Mouse (Mus musculus) spleen, postnatal 36 days (tissue): ENCODE results near the gene Btg2.
A peak's percentile ranks its signal among the peaks of the same experiment; 100 is the strongest.

Source experiments
- DNase-seq, 2 experiments: peaks; one replicate each; pipeline ENCODE4 v3.0.0; 2022; ENCODE audit warnings: low spot score in 2 of 2, mixed read lengths in 1 of 2

The Btg2 gene

GRCm38 (mm10) chr1:134059739-134060695 is 18.9 kb downstream of the Btg2 start:
- DNase-seq = peak; percentile 69 to 78

GRCm38 (mm10) chr1:134058870-134059269 is 20.1 kb downstream of the Btg2 start:
- DNase-seq = no peak

- DNase-seq = no peak
Observed at GRCm38 (mm10) chr1:134057736-134058135, 21.2 kb downstream of the Btg2 start.

- DNase-seq = no peak
Observed at GRCm38 (mm10) chr1:134056285-134056684, 22.6 kb downstream of the Btg2 start.

GRCm38 (mm10) chr1:134055666-134056245 is 23.2 kb downstream of the Btg2 start:
- no peak for DNase-seq

GRCm38 (mm10) chr1:134055058-134055457 is 23.9 kb downstream of the Btg2 start:
- DNase-seq = no peak

GRCm38 (mm10) chr1:134053207-134053606 is 25.7 kb downstream of the Btg2 start:
- peak; percentile 74 to 84 for DNase-seq

- DNase-seq = no peak
Observed at GRCm38 (mm10) chr1:134049542-134049941, 29.4 kb downstream of the Btg2 start.

- peak; percentile 43 to 63 for DNase-seq
Observed at GRCm38 (mm10) chr1:134048759-134049158, 30.2 kb downstream of the Btg2 start.

GRCm38 (mm10) chr1:134047431-134047830 is 31.5 kb downstream of the Btg2 start:
- DNase-seq = no peak

- no peak for DNase-seq
Observed at GRCm38 (mm10) chr1:134046387-134046786, 32.5 kb downstream of the Btg2 start.

- peak in 1 of 2 experiments; percentile 41 for DNase-seq
Observed at GRCm38 (mm10) chr1:134045971-134046370, 32.9 kb downstream of the Btg2 start.

GRCm38 (mm10) chr1:134044805-134045204 is 34.1 kb downstream of the Btg2 start:
- DNase-seq = no peak

GRCm38 (mm10) chr1:134042341-134042740 is 36.6 kb downstream of the Btg2 start:
- DNase-seq = no peak

- DNase-seq = no peak
Observed at GRCm38 (mm10) chr1:134041900-134042299, 37.0 kb downstream of the Btg2 start.

GRCm38 (mm10) chr1:134039361-134039760 is 39.6 kb downstream of the Btg2 start:
- no peak for DNase-seq

- DNase-seq = no peak
Observed at GRCm38 (mm10) chr1:134038336-134038735, 40.6 kb downstream of the Btg2 start.

GRCm38 (mm10) chr1:134037172-134037571 is 41.7 kb downstream of the Btg2 start, which contains the start of gene Fmod:
Gene Fmod (plus strand): TSS chr1:134037254.
- no peak for DNase-seq

GRCm38 (mm10) chr1:134036492-134036891 is 42.4 kb downstream of the Btg2 start:
- no peak for DNase-seq

GRCm38 (mm10) chr1:134028161-134028846 is 50.6 kb downstream of the Btg2 start:
- no peak for DNase-seq

- DNase-seq = no peak
Observed at GRCm38 (mm10) chr1:134026741-134027140, 52.2 kb downstream of the Btg2 start.

GRCm38 (mm10) chr1:134025975-134026374 is 52.9 kb downstream of the Btg2 start:
- DNase-seq = no peak
